Mouse (Mus musculus) spleen, adult 2 months (tissue): Measurements from ENCODE around the gene Rps6kb1.

Source experiments
- CTCF ChIP-seq: fragments of 200-500 bp; IDR thresholded peaks from 2 replicates; pipeline ENCODE4 v1.5.1; 2011; ENCODE audit warnings: mild to moderate bottlenecking, inconsistent platforms; ENCODE audit not compliant: insufficient read depth, insufficient read length, insufficient replicate concordance; ENCODE audit errors: extremely low read depth
- POLR2A ChIP-seq: fragments of 200-500 bp; IDR thresholded peaks from 2 replicates; pipeline ENCODE4 v1.6.1; 2011; ENCODE audit warnings: low read depth, low read length, inconsistent platforms

GRCm38 (mm10) chr11:86581250-86581753 lies 36.7 kb upstream of the Rps6kb1 start:
- TF ChIP-seq CTCF (no peak), POLR2A (peak; percentile 82)
